Mouse (Mus musculus): ENCODE measurements around the gene Tmem156.

GRCm38 (mm10) chr5:65106876-65107772, 15.2 kb upstream of the Tmem156 start, which contains the start of gene Klhl5:
- TF ChIP-seq CTCF (IDR thresholded peaks at IDR 0.05; ENCODE audit: control insufficient read depth, insufficient read depth, insufficient read length) (no peak), CEBPB (IDR thresholded peaks at IDR 0.05; ENCODE audit: low read depth) (no peak), MYOD1 (IDR thresholded peaks at IDR 0.05; ENCODE audit: control insufficient read depth, insufficient read length, low read depth) (no peak)
